Mouse (Mus musculus) urinary bladder, adult 2 months (tissue): ENCODE measurements around the gene 2210408I21Rik. TPM values are rescaled to one million over a fixed set of nuclear protein-coding genes. Genes with fewer than 3 reads are reported as not detected.

ENCODE experiments used
- DNase-seq: peaks from one replicate; pipeline ENCODE4 v3.0.0; 2022; ENCODE audit warnings: low spot score
- polyA plus RNA-seq: library from polyadenylated mRNA; depleted of rRNA; stranded (reverse); fragments of >200 nt; gene quantifications from 2 replicates; pipeline ENCODE4 v1.2.3, GENCODE M21; 2012; rRNA removed

The 2210408I21Rik gene
- polyA plus RNA-seq, 1 experiment = 3.3 TPM

- no peak for DNase-seq
Measured at GRCm38 (mm10) chr13:77478425-77479119, 343.2 kb downstream of the 2210408I21Rik start.

- DNase-seq = no peak
Measured at GRCm38 (mm10) chr13:77489938-77490651, 354.8 kb downstream of the 2210408I21Rik start.

DNA sequence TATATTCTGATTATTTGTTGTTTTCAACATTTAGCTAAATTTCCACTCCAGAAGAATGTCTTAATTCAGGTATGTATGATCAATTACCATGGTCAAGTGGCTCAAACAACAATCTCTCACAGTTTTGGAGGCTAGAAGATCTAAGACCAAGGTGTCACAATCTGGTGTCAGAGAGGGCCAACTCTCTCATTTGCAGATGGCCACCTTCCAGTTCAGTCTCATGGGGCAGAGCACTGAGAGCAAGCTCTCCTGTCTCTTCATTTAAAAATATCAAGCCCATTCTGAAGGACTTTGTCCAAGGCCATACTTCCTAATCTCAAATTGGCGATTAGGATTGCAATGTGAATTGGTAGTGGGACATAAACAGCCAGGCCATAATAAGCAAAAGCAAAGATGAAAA is 378.7 kb downstream of the 2210408I21Rik start:
- DNase-seq = no peak

DNA sequence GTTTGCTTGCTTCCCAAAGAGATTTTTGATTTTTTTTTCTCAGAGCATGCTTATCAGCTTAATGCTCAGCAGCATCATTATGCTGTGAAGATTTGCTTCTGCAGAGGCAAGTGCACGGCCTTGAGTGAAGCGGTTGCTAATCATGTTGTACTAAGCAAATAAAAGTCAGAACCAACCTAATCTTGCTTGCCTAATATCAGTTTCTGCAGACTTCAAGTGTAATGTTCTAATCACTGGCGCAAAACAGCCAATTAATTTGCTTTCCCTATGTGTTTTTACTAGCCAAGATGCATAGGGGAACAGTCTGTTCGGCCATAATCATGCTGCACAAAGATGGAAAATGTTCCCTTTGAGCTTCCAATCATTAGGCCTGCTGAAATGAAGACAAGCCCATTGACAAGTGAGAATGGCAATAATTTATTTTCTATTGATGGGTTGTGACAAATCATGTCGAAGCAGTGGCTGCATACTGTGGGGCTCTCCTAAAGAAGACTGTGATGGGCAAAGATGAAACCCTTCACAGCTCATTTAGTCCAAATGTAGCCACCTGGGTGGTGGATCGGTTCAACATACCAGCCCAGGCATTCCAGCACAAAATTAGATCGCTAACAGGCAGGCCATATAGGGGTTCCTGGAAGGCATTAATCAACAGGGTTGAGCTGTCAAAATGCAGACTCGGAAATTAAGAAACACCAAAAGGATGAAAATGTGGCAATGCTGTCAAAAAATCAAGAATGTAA is 393.8 kb downstream of the 2210408I21Rik start:
- DNase-seq = no peak

DNA sequence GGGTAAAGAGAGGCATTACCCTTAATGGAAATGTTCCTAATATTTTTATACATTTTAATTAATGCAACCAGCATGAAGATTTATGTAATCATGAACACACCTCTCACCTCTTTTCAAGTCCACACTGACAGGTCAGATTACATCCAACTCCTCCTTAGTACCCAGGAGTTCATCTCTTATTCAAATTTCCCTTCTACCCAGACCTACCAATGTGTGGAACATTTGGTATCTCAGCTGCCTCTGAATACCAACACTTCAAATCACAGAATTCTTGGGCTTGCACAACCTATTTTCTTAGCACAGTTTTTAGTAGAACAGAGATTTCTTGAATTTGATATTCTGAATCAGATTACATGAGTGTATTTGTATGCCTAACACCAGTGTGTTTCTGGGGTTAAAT is 394.4 kb downstream of the 2210408I21Rik start:
- DNase-seq = no peak

DNA sequence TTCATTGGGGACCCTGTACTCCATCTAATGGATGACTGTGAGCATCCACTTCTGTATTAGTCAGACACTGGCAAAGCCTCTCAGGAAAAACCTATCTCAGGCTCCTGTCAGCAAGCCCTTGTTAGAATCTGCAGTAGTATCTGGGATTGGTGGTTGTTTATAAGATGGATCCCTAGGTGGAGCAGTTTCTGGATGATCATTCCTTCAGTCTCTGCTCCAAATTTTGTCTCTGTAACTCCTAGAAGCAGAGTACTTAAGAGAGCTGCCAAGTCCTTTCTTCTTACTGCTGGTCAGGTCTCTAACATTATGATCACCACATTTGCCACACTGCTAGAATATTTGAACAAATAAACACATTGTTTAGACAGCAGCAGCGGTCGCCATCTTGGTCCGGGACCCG is 402.1 kb downstream of the 2210408I21Rik start:
- no peak for DNase-seq

DNA sequence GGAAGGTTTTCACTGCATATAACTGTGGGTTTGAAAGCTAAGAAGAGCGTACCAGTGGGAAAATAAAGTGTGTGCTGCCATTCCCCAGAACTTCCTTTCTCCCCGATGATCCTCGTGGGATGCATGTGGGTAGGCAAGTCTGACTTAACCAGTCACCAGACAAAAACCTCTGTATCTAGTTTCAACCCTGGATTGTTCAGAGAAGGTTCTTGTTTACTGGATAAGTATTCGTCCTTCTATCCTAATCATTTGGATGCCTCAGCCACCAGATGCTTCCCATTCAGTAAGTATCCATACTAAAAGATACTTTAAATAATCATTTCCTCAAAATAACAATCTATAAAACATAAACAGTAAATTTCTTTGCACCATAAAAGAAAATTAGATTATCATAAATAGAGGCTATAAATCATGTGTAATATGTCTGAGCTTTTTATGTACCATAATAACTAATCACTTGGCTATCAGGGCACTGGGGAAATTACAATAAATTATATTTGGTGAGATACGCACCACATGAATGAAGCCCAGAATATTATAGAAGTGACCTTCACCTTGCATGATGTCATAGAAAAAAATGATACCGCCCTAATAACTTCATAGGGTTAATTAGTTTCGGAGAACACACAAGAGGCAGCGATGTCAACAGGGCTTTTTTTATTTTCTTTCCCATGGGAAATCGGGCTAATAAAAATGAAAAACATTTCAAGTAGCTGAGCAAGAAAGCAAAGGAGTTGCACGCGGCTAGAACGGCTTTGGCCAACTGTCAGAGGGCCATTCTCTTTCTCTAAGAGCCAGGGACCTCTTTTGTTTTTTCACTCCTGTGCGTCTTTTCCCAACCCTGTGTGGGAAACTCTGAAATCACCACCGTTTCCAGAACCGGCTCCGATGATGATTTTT is 412.4 kb downstream of the 2210408I21Rik start:
- DNase-seq = no peak

DNA sequence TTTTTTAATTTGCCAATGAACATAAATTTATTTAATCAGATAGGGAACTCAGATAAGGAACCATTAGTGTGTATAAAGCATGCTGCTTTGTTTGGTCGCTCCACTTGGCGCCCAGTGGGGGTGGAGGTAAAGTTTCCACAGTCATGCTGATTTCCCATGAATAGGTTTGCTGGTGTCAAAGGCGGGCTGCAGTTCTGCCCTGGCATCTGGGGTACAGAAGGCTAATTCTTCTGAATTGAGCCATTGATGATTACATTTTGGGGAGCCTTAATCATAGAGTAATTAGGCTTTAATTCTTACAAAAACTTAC is 413.0 kb downstream of the 2210408I21Rik start:
- DNase-seq = no peak

DNA sequence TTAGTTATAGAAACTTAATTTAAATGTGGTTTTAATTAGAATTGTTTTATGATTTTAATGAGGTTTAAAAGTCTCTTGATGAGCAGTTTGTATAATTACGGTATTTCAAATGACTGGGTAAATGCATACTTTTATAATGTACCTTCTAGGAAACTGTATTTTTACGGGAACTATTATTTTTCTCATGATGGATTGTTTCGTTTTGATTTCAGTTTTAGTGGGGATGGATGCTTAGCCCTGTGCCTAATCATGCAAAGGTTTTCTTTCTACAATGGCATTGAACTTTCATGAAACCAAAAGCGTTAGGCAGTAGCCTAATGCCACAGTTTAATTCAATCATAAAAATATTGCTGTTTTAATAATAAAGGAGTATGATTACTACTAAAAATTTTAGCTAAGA is 413.4 kb downstream of the 2210408I21Rik start:
- no peak for DNase-seq

DNA sequence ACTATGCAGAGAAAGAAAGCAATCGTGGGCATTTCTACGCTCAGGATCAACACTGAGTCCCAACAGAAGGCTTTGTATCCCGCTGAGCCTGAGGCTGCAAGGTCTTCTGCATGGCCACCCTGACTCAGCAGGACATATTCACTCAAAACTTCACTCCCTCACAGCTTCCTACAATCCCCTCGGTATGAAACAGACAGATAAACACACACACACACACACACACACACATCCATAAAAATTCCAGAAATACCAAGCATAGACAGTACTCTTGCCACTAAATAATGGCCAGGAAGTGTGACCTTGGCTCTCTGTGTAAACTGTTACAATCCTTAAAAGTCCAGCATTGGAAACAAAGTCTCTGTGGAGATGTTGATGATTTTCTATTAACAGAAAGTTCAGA is 458.7 kb downstream of the 2210408I21Rik start:
- no peak for DNase-seq

DNA sequence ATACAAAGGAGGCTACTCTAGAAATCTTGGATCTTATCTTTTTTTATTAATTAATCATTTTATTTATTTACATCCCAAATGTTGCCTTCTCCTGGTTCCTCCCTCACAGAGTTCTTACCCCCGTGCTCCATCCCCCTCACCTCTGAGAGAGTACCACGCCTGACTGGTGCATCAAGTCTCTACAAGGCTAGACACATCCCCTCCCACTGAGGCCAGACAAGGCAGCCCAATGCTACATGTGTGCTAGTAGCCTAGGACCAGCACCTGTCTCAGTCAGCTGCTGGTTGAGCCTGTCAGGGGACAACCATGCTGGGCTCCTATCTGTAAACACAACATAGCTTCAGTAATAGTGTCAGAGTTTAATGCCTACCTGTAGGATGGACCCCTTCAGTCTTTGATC is 480.0 kb downstream of the 2210408I21Rik start:
- no peak for DNase-seq

Other genes starting within 250 kb of the 2210408I21Rik start
- gene Slf1, start 67 bp upstream of the 2210408I21Rik start, polyA plus RNA-seq = 7.0 and 9.0 TPM in 2 replicates